Mouse (Mus musculus) stomach, postnatal 0 days (tissue): ENCODE measurements around the gene Rgma.

Source experiments
- CTCF ChIP-seq: IDR thresholded peaks from 2 replicates; pipeline ENCODE4 v1.5.1; 2016; ENCODE audit warnings: antibody characterized with exemption, low read depth, mild to moderate bottlenecking, moderate library complexity
- EP300 ChIP-seq: optimal IDR thresholded peaks from 2 replicates; pipeline ENCODE3; 2016; ENCODE audit warnings: antibody characterized with exemption

- TF ChIP-seq CTCF: no peak
- TF ChIP-seq EP300: no peak
These were observed 15.2 kb downstream of the Rgma start for GRCm38 (mm10) chr7:73390426-73391001.
